Mouse (Mus musculus) kidney, postnatal 10 days (tissue): ENCODE results near the gene Pwp1.
"Not testable (repeated sequence)": the region's sequence is repeated elsewhere in the genome, so short reads cannot be mapped to it uniquely, and the experiment has no call there.

Experiments used
- DNase-seq: peaks from one replicate; pipeline ENCODE4 v3.0.0; 2021; ENCODE audit warnings: mixed read lengths

The Pwp1 gene

GRCm38 (mm10) chr10:85829085-85829853 lies at the start of gene Pwp1:
TSS of gene Pwp1 (plus strand) at chr10:85829494.
- DNase-seq: peak; percentile 52

GRCm38 (mm10) chr10:85822143-85822696 lies 7.1 kb upstream of the Pwp1 start:
- not testable (repeated sequence) for DNase-seq

GRCm38 (mm10) chr10:85823752-85824151 lies 5.5 kb upstream of the Pwp1 start:
- DNase-seq: not testable (repeated sequence)

- DNase-seq: not testable (repeated sequence)
Observed at GRCm38 (mm10) chr10:85828722-85829084, 591 bp upstream of the Pwp1 start.

DNA sequence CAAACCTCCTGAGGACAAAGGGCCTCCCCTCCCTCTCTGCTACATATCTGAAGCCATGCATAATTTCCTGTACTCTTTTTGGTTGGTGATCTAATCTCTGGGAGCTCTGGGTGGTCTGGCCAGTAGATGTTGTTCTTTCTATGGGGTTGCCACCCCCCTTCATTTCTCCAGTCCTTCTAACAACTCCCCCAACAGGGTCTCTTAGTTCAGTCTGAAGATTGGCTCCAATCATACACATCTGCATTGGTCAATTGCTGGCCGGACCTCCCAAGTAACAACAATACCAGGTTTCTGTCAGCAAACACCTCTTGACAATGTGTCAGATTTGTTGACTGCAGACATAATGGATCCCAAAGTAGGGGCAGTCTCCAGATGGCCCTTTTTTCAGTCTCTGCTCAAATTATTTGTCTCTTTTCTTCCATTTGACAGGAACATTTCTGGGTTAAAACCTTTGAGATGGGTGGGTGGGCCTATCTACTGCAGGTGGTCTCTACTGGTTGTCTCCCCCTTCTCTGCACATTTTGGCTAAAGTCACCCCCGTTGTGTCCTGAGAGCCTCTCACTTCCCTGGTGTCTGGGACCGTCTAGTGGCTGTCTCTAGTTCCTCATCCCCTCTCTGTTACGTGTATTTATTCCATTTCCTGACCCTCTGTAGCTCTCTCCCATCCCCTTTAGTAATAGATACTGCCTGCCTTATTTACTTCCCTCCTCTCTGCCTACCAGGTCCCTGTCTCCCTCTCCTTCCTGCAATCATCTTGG lies 17.0 kb downstream of the Pwp1 start:
- DNase-seq: no peak

- DNase-seq: peak; percentile 96
Observed at GRCm38 (mm10) chr10:85871698-85872478, 42.6 kb downstream of the Pwp1 start.

DNA sequence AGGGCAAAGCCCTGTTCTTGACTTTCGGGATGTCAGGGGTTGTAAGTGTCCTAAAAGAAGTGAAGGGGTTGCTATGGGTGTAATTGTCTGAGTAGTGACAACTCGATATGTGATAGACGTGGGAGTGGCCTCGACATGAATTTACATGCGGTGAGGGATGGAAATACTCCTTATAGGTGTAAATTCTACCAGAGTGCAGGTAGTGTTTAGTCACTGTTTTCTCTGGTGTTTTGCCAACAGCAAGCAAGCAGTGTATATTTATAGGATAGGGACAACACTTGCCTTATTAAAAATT lies 43.1 kb downstream of the Pwp1 start:
- no peak for DNase-seq

GRCm38 (mm10) chr10:85873861-85874544 lies 44.7 kb downstream of the Pwp1 start:
- no peak for DNase-seq

DNA sequence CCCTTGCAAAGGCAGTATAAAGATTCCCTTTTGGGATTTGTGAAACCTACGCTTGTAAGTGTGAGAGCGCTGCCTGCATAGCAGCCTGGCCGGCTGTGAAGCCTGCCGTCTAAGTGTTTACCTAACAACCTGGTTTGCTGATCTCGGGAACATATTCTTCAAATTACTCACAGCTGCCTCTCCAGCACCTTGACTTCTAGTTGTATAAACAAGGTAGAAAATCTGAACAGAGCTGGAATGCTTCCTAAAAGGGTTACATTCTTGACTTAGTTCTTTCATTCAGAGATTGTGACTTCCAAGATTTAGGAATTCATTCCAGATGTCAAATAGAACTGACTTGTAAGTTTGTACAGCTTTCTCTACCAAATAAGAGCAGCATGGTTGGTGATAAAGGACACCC lies 46.5 kb downstream of the Pwp1 start:
- DNase-seq: no peak

- DNase-seq: no peak
Observed at GRCm38 (mm10) chr10:85879886-85880486, 50.7 kb downstream of the Pwp1 start.

DNA sequence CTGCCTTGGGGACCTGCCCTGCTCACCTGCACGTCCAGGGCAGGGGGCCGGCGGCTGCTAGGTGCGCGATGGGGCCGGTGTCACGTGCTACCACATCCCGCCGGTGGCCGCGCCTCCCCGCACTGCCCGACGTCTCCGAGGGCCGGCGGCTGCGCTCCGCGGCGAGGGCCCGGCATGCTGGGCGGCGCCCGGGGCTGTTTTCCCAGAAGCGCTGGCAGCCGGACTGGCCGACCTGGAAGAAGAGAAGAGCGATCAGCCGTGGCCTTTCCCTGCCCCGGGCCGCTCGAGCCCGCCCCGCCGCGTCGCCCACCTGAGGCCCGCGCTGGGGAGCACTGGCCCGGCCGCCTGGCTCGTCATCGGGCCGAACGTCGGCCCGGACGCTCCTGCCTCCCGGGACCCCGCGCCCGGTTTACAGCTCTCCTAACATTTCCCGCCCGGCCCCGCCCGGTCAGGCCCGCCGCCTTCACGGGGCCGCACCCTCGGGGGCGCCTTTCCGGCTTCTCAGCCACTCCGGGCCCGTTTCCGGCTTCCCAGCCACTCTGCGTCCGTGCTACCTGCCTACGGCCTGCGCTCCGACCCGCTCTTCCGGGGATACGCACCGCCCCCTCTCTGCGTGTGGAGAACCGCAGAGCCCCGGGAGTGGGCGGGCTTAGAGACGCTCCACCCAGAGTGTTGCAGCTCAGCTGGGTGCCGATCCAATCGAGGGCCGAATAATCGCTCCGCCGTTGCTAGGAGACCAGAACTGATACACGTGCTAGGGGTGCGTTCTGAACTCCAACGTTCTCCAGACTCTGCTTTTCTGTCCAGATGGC lies 87.4 kb downstream of the Pwp1 start, which contains the start of gene Prdm4:
Gene Prdm4 (minus strand): TSS at position 645 of the 812 bp plus-strand sequence.
- DNase-seq: peak; percentile 98

DNA sequence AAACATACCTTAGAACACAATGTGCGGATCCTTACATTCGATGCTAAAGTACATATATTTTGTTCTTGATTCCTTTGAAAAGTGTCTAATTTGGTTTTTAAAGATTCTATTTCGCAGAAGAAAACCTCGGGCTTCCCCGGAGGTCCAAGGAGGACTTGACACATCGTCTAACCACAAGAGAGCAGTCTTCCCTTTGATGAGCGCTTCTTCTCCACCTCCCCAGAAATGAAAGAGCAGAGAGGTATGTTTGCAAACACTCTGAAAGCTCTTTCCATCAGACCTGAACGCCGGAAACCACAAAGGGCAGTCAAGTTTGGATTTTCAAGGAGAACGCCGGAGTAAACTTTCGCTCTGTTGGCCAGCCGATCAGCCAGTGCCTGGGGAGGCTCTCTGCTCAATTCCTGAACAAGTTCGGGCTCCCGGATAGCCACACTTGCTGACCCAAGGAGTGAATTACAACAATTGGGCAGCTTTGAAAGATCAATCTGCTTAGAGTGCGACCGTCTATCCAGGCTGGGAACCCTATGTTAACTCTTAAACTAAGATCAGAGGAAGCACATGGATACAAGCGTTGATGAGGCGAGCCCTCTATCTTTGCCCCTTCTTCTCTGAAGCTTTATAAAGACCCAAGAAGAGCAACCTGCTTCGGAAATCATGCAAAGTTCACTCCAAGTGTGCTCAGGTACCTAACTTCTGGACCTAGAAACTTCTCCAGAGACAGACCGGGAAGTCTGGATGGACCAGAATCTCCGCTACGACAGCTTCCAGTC lies 98.6 kb downstream of the Pwp1 start, which contains the start of gene Ascl4:
Gene Ascl4 (plus strand): TSS at position 6 of the 770 bp plus-strand sequence.
- peak; percentile 14 for DNase-seq

DNA sequence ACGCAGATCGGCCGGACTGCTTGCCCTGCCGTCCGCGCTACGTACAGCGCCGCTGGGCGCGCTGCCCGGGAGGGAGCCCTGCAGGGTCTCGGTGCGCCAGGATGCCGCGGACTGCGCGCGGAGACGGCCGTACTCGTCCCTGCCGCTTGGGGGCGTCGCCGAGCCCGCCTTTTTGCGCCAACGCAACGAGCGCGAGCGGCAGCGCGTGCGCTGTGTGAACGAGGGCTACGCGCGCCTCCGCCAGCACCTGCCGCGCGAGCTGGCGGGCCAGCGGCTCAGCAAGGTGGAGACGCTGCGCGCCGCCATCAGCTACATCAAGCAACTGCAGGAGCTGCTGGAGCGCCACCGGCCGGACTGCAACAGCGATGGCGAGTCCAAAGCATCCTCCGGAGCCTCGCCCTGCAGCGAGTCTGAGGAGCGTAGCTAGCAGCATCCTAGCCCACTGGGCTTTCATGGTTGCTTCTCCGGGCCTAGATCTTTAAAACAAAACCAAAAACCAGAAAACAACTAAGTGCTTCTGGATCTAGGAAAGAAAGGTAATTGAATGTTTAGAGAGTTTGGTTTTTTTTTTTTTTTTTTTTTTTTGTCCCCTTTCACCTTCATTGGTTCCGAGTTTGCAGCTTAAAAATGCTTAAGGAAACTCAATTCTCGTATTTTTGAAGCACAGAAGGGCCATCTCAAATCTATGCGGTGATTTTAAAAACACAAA lies 99.4 kb downstream of the Pwp1 start:
- DNase-seq: peak; percentile 79

DNA sequence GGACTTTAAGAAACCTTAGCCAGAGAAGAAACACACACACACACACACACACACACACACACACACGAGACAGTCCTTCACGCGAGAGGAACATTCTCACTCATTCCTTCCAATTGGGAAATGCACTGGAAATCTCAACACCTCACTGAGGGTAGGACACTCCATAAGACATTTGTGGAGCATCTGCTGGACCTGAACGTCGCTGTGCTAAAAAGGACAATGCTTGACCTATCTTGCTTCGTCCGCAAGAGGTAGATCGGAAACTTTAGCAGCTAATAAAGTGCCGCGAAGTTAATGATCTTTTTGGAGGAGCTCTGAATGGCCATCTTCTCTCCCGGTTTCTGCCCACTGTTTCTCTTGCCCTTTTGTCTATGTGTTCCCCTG lies 99.9 kb downstream of the Pwp1 start:
- DNase-seq: no peak

DNA sequence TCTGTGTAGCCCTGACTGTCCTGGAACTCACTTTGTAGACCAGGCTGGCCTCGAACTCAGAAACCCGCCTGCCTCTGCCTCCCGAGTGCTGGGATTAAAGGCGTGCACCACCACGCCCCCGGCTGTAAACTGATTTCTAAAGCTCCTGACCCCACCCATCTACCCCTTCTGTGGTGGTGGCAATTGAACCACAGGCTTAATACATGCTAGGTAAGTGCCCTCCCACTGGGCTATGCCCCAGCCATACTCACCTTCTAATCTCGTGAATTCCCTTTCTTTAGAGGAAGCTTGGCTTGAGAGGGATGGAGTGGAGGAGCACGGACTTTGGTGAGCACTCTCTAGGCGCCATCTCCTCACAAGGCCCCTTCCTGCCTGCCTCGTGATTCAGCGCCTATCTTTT lies 100.7 kb downstream of the Pwp1 start:
- DNase-seq: no peak

GRCm38 (mm10) chr10:85936280-85936965 lies 107.1 kb downstream of the Pwp1 start:
- DNase-seq: no peak
